Mouse (Mus musculus) heart, embryonic 11.5 days (tissue): ENCODE measurements around the gene Ufc1. TPM values are rescaled to one million over a fixed set of nuclear protein-coding genes. Genes with fewer than 3 reads are reported as not detected.

Source experiments
- ATAC-seq: fragments of 200-750 bp; cut with Nextera tagmentation; replicated peaks from 2 replicates; pipeline ENCODE4 v1.8.0; 2017; ENCODE audit warnings: moderate library complexity; ENCODE audit not compliant: insufficient number of reproducible peaks, low FRiP score, low TSS enrichment
- H3K27ac ChIP-seq: fragments of 300-500 bp; sonication (generic); 2 replicates; pipeline ENCODE4 v1.5.1; 2014; ENCODE audit warnings: mild to moderate bottlenecking, low read depth, low read length
- H3K27me3 ChIP-seq: fragments of 300-500 bp; sonication (generic); 2 replicates; pipeline ENCODE4 v1.6.1; 2014; ENCODE audit warnings: mild to moderate bottlenecking, low read length, mixed read lengths; ENCODE audit not compliant: control insufficient read depth, insufficient read depth
- H3K36me3 ChIP-seq: fragments of 300-500 bp; sonication (generic); 2 replicates; pipeline ENCODE4 v1.6.1; 2014; ENCODE audit warnings: mild to moderate bottlenecking, low read length, moderate library complexity, mixed read lengths; ENCODE audit not compliant: control insufficient read depth, insufficient read depth
- H3K4me1 ChIP-seq: fragments of 300-500 bp; sonication (generic); 2 replicates; pipeline ENCODE4 v1.6.1; 2014; ENCODE audit warnings: low read length; ENCODE audit not compliant: control insufficient read depth, insufficient read depth
- H3K4me2 ChIP-seq: fragments of 300-500 bp; sonication (generic); 2 replicates; pipeline ENCODE4 v1.6.1; 2014; ENCODE audit warnings: mild to moderate bottlenecking, moderate library complexity
- H3K4me3 ChIP-seq: fragments of 300-500 bp; sonication (generic); 2 replicates; pipeline ENCODE4 v1.5.1; 2014; ENCODE audit warnings: low read depth, low read length
- H3K9ac ChIP-seq: fragments of 300-500 bp; sonication (generic); 2 replicates; pipeline ENCODE4 v1.6.1; 2014; ENCODE audit warnings: mild to moderate bottlenecking, low read depth, low read length, moderate library complexity
- H3K9me3 ChIP-seq: fragments of 300-500 bp; sonication (generic); replicated peaks from 2 replicates; pipeline ENCODE4 v1.6.1; 2016; ENCODE audit warnings: low read length; ENCODE audit not compliant: control insufficient read depth
- WGBS: fragments of 180-500 bp; shearing (Covaris S2); extraction: QIAGEN DNeasy Blood & Tissue Kit; methylation state at CpG from one replicate; pipeline ENCODE4 v1.1.7; 2014; ENCODE audit not compliant: insufficient replicate concordance; 5-methylcytosine and 5-hydroxymethylcytosine counted together
- polyA plus RNA-seq: library from polyadenylated mRNA; unstranded; fragments of >200 nt; fragmentation: Nextera tagmentation; extraction: Ambion mirVana; gene quantifications from 2 replicates; pipeline ENCODE4 v1.2.1, GENCODE M21; 2014

Ufc1 gene
- polyA plus RNA-seq, 1 experiment from 2014 or later = 90.3 TPM

DNA sequence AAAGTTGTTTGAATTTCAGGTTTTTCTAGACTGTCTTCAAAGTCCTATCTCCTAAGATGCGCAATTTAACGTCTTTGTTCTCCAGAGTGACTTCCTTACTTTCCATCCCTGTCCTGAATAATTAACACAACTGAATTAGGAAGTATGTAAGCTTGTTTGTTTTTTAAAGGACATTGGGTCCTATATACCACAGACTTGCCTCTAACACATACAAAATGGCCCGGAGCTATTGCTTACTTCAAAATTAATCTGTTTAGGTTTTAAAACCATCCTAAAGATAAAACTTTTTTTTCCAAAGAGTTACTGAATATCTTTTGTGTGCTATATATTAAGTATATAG is 209 bp upstream of the Ufc1 start:
- Histone ChIP-seq H3K9ac (peak overlapping the region; percentile 96), H3K4me3 (peak overlapping the region; percentile 82), H3K4me1 (peaks cover 8% of the 10 kb centered on the region), H3K9me3 (no peaks in the 10 kb centered on the region), H3K27me3 (no peaks in the 10 kb centered on the region), H3K36me3 (no peaks in the 10 kb centered on the region), H3K27ac (peak overlapping the region; percentile 95), H3K4me2 (peak overlapping the region; percentile 91)
- 12% methylated on average over 3 of the region's 3 CpGs for whole genome bisulfite sequencing
- no peak for ATAC-seq

DNA sequence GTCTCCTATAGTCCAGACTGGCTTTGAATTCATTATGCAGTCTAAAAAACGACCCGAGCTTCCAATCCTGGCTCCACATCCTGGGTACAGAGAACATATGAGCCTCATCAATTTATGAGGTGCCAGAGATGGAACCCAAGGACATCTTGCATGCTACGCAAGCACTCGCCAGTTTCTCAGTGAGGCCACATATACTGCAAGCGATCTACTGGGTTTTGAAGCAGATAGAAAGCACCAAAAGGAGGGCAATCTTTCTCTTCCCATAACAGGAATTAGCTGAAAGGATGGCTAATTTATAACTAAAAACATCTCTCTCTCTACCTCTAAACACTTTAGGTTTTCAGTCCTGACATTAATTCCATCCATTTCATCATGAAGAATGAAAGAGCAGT is 922 bp downstream of the Ufc1 start:
- peak overlapping the region; percentile 91 for H3K4me2 ChIP-seq
- WGBS = 48% methylated on average over 5 of the region's 5 CpGs
- H3K27me3 ChIP-seq = no peaks in the 10 kb centered on the region
- peak overlapping the region; percentile 96 for H3K9ac ChIP-seq
- no peaks in the 10 kb centered on the region for H3K9me3 ChIP-seq
- peaks cover 8% of the 10 kb centered on the region for H3K4me1 ChIP-seq
- H3K36me3 ChIP-seq = peaks cover 5% of the 10 kb centered on the region; the same call in 1 of the 2 replicates
- H3K27ac ChIP-seq = peak overlapping the region; percentile 95
- no peak for ATAC-seq
- peak overlapping the region; percentile 82 for H3K4me3 ChIP-seq

DNA sequence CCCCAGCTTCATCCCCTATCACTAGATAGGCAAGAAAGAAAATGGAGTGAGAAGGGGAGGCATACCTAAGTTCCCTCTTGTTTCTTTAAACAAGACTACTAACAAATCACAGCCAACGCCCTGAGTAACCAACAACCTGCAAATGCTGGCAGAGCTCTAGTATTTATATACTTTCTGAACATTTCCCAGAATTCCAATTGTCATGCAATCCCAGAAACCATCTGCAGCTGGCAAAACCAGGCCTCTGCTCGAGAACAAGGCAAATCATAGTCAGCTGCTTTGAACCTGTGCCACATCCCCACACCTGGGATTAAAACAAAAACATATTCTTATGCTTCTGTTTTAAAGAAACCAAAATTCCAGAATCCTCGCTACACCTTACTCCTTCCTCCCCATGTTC is 1.5 kb downstream of the Ufc1 start:
- no peak for ATAC-seq
- no peak overlapping the region for H3K27ac ChIP-seq
- peaks cover 5% of the 10 kb centered on the region; the same call in 1 of the 2 replicates for H3K36me3 ChIP-seq
- WGBS = 81% methylated on average over 3 of the region's 3 CpGs
- H3K4me1 ChIP-seq = peaks cover 10% of the 10 kb centered on the region
- peak overlapping the region; percentile 82; the same call in 1 of the 2 replicates for H3K4me3 ChIP-seq
- H3K9ac ChIP-seq = no peak overlapping the region
- peak overlapping the region; percentile 91 for H3K4me2 ChIP-seq
- H3K27me3 ChIP-seq = no peaks in the 10 kb centered on the region
- no peaks in the 10 kb centered on the region for H3K9me3 ChIP-seq

DNA sequence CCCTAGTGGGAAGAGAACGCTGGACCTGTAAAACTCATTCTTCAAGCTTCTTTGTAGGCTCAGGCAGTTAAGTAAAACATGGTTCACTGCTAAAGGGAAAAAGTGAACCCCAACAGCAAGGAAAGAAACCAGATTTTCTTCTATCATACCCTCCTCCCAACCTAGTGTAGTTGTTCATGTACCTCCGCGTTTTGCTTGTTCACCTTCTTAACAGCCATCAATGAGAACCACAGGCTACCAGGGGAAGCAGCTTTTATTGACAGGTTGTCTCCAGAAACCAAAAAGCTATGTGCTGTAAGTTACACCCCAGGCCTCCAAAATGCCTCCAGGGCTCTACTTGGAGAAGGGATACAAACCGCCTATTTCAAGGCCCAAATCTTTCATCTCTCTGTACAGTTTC is 6.5 kb downstream of the Ufc1 start:
- peak overlapping the region; percentile 83 for H3K4me2 ChIP-seq
- no peaks in the 10 kb centered on the region for H3K9me3 ChIP-seq
- 63% methylated on average over 4 of the region's 4 CpGs for WGBS
- H3K36me3 ChIP-seq = peaks cover 9% of the 10 kb centered on the region; the same call in 1 of the 2 replicates
- no peaks in the 10 kb centered on the region for H3K27me3 ChIP-seq
- H3K4me1 ChIP-seq = peaks cover 14% of the 10 kb centered on the region
- H3K4me3 ChIP-seq = peak overlapping the region; percentile 97
- peak overlapping the region; percentile 100; the same call in 1 of the 2 replicates for H3K9ac ChIP-seq
- no peak for ATAC-seq
- H3K27ac ChIP-seq = peak overlapping the region; percentile 17; the same call in 1 of the 2 replicates

DNA sequence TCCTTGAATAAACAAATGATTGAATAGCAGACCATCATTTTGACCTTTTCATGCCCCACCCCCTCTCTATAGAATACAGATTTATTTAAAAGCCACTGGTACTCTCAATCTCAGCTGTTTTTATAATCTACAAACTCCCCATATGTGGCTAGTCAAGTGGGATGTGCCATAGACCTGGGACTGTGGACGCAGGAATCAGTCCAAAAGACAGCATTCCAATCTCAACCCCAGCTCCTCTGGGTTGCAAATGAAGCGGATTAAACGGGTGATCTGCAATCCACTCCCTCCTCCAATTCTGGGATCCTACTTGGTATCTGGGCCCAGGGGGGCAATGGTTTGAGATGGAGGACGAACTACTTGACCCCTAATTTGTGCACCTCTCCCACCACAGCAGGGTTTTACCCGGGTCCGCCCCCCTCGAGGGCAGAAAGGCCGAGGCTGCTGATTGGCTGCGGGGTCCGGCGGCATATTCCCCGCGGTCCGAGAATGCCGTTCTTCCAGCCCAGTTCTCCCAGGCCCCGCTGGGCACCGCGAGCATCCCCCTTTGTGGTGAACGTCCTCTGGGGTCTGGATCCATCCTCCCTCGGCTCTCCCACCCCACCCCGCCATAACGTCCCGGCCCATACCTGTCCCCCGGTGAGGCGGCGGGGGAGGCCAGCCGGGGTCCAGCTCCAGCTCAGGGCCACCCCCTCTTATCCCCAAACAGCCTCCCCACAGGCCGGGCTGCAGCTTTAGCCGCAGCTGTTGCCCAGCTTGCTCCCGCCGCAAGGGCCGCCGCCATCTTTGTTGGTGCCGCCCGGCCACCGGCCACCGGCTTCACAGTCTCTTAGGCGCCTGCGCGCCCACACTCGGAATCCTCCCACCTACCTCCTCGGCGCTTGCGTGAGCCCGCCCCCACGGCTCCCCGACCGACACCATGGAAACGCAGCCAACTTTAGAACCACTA is 7.4 kb downstream of the Ufc1 start, which contains the start of gene Usp21:
Gene Usp21, minus strand, starts transcription at position 856 of the 946 bp plus-strand sequence.
- under 1% methylated on average over 49 of the region's 49 CpGs for WGBS
- Histone ChIP-seq H3K4me1 (peaks cover 12% of the 10 kb centered on the region; the same call in 1 of the 2 replicates), H3K9me3 (no peaks in the 10 kb centered on the region), H3K27ac (peak within 1 kb of the TSS; percentile 95), H3K36me3 (peaks cover 10% of the 10 kb centered on the region; the same call in 1 of the 2 replicates), H3K4me3 (peak within 1 kb of the TSS; percentile 97), H3K4me2 (peak within 1 kb of the TSS; percentile 83), H3K27me3 (no peaks in the 10 kb centered on the region), H3K9ac (peak within 1 kb of the TSS; percentile 100)
- peak; percentile 91 for ATAC-seq

DNA sequence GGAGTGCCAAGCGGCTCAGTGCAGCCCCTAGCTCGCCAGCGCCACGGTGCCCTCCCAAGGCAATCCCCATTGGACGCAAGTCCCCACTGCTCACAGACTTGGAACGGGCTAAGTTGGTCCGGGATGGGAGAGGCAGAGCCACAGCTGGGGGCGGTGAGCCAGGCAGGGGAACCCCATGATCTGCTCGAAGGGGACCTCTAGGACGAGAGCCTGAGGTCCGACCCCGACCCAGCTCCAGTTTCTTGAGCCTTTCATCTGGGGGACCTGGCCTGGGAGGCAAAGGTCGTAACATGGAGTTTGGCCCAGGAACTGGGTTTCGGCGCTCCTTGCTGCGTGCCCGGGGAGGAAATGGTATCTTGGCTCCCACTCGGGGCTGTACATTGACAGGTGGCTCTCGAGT is 8.3 kb downstream of the Ufc1 start:
- ATAC-seq = no peak
- H3K9ac ChIP-seq = no peak overlapping the region
- peaks cover 12% of the 10 kb centered on the region; the same call in 1 of the 2 replicates for H3K36me3 ChIP-seq
- no peak overlapping the region for H3K27ac ChIP-seq
- peaks cover 15% of the 10 kb centered on the region; the same call in 1 of the 2 replicates for H3K4me1 ChIP-seq
- H3K4me2 ChIP-seq = peak overlapping the region; percentile 83
- H3K27me3 ChIP-seq = no peaks in the 10 kb centered on the region
- WGBS = 88% methylated on average over 19 of the region's 19 CpGs
- H3K4me3 ChIP-seq = peak overlapping the region; percentile 97; the same call in 1 of the 2 replicates
- no peaks in the 10 kb centered on the region for H3K9me3 ChIP-seq

DNA sequence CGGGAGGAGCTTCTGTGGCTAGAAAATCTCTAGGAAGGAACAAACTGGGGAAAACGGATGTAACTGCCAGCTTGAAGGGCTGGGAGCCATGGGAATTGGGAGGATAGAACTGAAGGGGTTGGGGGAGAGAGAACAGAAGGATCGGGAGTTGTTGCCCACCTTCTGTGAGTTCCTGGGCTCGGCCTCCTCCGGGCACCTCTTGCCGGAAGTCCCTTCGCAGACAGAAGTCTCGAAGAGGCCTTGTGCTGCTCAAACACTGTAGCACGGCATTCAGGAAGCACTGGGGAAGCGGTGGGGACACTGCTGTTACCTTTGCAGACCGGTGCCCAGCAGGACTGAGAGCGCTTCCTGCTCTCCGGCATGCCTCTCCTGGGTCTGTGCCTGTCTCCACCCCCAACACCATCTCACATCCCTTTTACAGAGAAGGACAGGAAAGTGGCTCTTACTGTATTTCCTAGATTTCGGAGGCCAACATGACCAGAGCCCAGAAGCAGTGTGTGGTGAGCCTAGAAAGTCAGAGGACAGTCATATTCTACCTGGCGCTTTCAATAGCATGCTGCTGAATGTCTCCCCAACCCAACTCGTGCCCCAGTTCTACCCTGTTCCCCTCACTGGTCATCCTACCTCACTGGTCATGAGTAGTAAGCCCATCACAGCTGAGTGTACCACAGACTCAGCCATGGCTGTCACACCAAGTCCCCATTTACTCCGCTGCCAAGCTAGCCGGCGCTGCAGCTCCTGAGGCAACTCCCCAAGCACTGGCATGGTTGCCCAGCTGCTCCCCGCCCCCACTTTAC is 9.5 kb downstream of the Ufc1 start:
- no peaks in the 10 kb centered on the region for H3K27me3 ChIP-seq
- H3K4me3 ChIP-seq = no peak overlapping the region
- ATAC-seq = no peak
- no peak overlapping the region for H3K4me2 ChIP-seq
- H3K9me3 ChIP-seq = no peaks in the 10 kb centered on the region
- 79% methylated on average over 20 of the region's 20 CpGs for WGBS
- H3K27ac ChIP-seq = no peak overlapping the region
- peaks cover 12% of the 10 kb centered on the region; the same call in 1 of the 2 replicates for H3K36me3 ChIP-seq
- H3K4me1 ChIP-seq = peaks cover 15% of the 10 kb centered on the region; the same call in 1 of the 2 replicates
- no peak overlapping the region for H3K9ac ChIP-seq

DNA sequence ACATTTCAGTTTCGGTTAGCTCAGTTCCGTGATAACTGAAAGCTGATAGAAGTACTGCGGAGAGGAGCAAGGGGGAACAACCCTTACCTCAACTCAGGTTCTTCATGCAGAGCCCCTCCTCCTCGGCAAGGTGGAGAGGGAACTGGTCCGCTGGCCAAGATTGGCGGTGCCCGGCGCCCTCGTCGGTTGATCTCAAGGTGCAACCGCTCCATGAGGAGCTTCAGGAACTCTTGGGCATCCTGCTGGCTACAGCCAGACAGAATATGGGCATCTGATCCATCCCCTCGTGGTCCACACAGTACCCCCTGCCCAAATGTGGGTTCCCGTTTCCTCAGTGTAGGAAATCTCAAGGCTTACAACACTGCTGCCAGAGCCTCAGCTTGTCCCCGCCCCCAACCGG is 10.3 kb downstream of the Ufc1 start:
- Histone ChIP-seq H3K27ac (no peak overlapping the region), H3K4me3 (no peak overlapping the region), H3K27me3 (no peaks in the 10 kb centered on the region), H3K9ac (no peak overlapping the region), H3K4me1 (peaks cover 18% of the 10 kb centered on the region), H3K4me2 (no peak overlapping the region), H3K36me3 (peaks cover 12% of the 10 kb centered on the region; the same call in 1 of the 2 replicates), H3K9me3 (no peaks in the 10 kb centered on the region)
- WGBS = 91% methylated on average over 15 of the region's 15 CpGs
- ATAC-seq = no peak
